Mouse (Mus musculus): Measurements from ENCODE around the gene Pik3ap1. TPM values are rescaled to one million over a fixed set of nuclear protein-coding genes. Genes with fewer than 3 reads are reported as not detected.

The Pik3ap1 gene
- polyA plus RNA-seq, 1 experiment from 2014 or later = 1.7 TPM

- no peak overlapping the region for H3K27ac ChIP-seq (ENCODE audit: low read depth, low read length)
- peak; percentile 11 for DNase-seq (ENCODE audit: low spot score)
- no peak for ATAC-seq (ENCODE audit: low FRiP score)
- H3K9ac ChIP-seq (ENCODE audit: low read depth, low read length) = no peak overlapping the region
- 60% methylated on average over 11 of the region's 11 CpGs for WGBS
- H3K27me3 ChIP-seq (ENCODE audit: control insufficient read depth, insufficient read depth, low read length) = no peaks in the 10 kb centered on the region
- H3K9me3 ChIP-seq (ENCODE audit: control insufficient read depth, low read length) = no peaks in the 10 kb centered on the region
- H3K4me2 ChIP-seq (replicated peaks; ENCODE audit: low read depth, low read length) = no peak overlapping the region
- H3K4me1 ChIP-seq (replicated peaks; ENCODE audit: control insufficient read depth, insufficient read depth, low read length) = no peaks in the 10 kb centered on the region
- no peak overlapping the region for H3K4me3 ChIP-seq (ENCODE audit: low read depth, low read length)
- no peaks in the 10 kb centered on the region for H3K36me3 ChIP-seq (ENCODE audit: control insufficient read depth, insufficient read depth, low read length)
These were observed 39.7 kb downstream of the Pik3ap1 start for GRCm38 (mm10) chr19:41345028-41345741.

- Histone ChIP-seq H3K27ac (ENCODE audit: low read depth, low read length) (no peak overlapping the region), H3K4me2 (replicated peaks; ENCODE audit: low read depth, low read length) (no peak overlapping the region), H3K4me3 (ENCODE audit: low read depth, low read length) (no peak overlapping the region), H3K4me1 (replicated peaks; ENCODE audit: control insufficient read depth, insufficient read depth, low read length) (no peaks in the 10 kb centered on the region), H3K9me3 (ENCODE audit: control insufficient read depth, low read length) (no peaks in the 10 kb centered on the region), H3K9ac (ENCODE audit: low read depth, low read length) (no peak overlapping the region), H3K27me3 (ENCODE audit: control insufficient read depth, insufficient read depth, low read length) (no peaks in the 10 kb centered on the region), H3K36me3 (ENCODE audit: control insufficient read depth, insufficient read depth, low read length) (no peaks in the 10 kb centered on the region)
- ATAC-seq (ENCODE audit: low FRiP score) (no peak), DNase-seq (ENCODE audit: low spot score) (no peak)
- WGBS = 90% methylated on average over 8 of the region's 8 CpGs
These were observed 40.3 kb downstream of the Pik3ap1 start for GRCm38 (mm10) chr19:41344666-41345027.

GRCm38 (mm10) chr19:41342592-41343090 is 42.3 kb downstream of the Pik3ap1 start:
- no peaks in the 10 kb centered on the region for H3K36me3 ChIP-seq (ENCODE audit: control insufficient read depth, insufficient read depth, low read length)
- H3K4me3 ChIP-seq (ENCODE audit: low read depth, low read length) = no peak overlapping the region
- no peak for ATAC-seq (ENCODE audit: low FRiP score)
- H3K9ac ChIP-seq (ENCODE audit: low read depth, low read length) = no peak overlapping the region
- H3K27ac ChIP-seq (ENCODE audit: low read depth, low read length) = no peak overlapping the region
- H3K9me3 ChIP-seq (ENCODE audit: control insufficient read depth, low read length) = no peaks in the 10 kb centered on the region
- WGBS = 89% methylated on average over 6 of the region's 6 CpGs
- H3K27me3 ChIP-seq (ENCODE audit: control insufficient read depth, insufficient read depth, low read length) = no peaks in the 10 kb centered on the region
- no peak for DNase-seq (ENCODE audit: low spot score)
- no peak overlapping the region for H3K4me2 ChIP-seq (replicated peaks; ENCODE audit: low read depth, low read length)
- H3K4me1 ChIP-seq (replicated peaks; ENCODE audit: control insufficient read depth, insufficient read depth, low read length) = no peaks in the 10 kb centered on the region

GRCm38 (mm10) chr19:41341677-41342076 is 43.2 kb downstream of the Pik3ap1 start:
- Histone ChIP-seq H3K9ac (ENCODE audit: low read depth, low read length) (no peak overlapping the region), H3K4me1 (replicated peaks; ENCODE audit: control insufficient read depth, insufficient read depth, low read length) (no peaks in the 10 kb centered on the region), H3K4me3 (ENCODE audit: low read depth, low read length) (no peak overlapping the region), H3K27me3 (ENCODE audit: control insufficient read depth, insufficient read depth, low read length) (no peaks in the 10 kb centered on the region), H3K9me3 (ENCODE audit: control insufficient read depth, low read length) (no peaks in the 10 kb centered on the region), H3K4me2 (replicated peaks; ENCODE audit: low read depth, low read length) (no peak overlapping the region), H3K27ac (ENCODE audit: low read depth, low read length) (no peak overlapping the region), H3K36me3 (ENCODE audit: control insufficient read depth, insufficient read depth, low read length) (no peaks in the 10 kb centered on the region)
- DNase-seq (ENCODE audit: low spot score) = no peak
- 91% methylated on average over 5 of the region's 5 CpGs for WGBS
- ATAC-seq (ENCODE audit: low FRiP score) = no peak

GRCm38 (mm10) chr19:41339020-41339836 is 45.7 kb downstream of the Pik3ap1 start:
- Histone ChIP-seq H3K9me3 (ENCODE audit: control insufficient read depth, low read length) (no peaks in the 10 kb centered on the region), H3K27me3 (ENCODE audit: control insufficient read depth, insufficient read depth, low read length) (no peaks in the 10 kb centered on the region), H3K9ac (ENCODE audit: low read depth, low read length) (no peak overlapping the region), H3K36me3 (ENCODE audit: control insufficient read depth, insufficient read depth, low read length) (no peaks in the 10 kb centered on the region), H3K4me3 (ENCODE audit: low read depth, low read length) (no peak overlapping the region), H3K27ac (ENCODE audit: low read depth, low read length) (no peak overlapping the region), H3K4me2 (replicated peaks; ENCODE audit: low read depth, low read length) (no peak overlapping the region), H3K4me1 (replicated peaks; ENCODE audit: control insufficient read depth, insufficient read depth, low read length) (no peaks in the 10 kb centered on the region)
- no peak for ATAC-seq (ENCODE audit: low FRiP score)
- no peak for DNase-seq (ENCODE audit: low spot score)
- WGBS = 70% methylated on average over 21 of the region's 21 CpGs

- Histone ChIP-seq H3K27me3 (ENCODE audit: control insufficient read depth, insufficient read depth, low read length) (no peaks in the 10 kb centered on the region), H3K4me2 (replicated peaks; ENCODE audit: low read depth, low read length) (no peak overlapping the region), H3K27ac (ENCODE audit: low read depth, low read length) (no peak overlapping the region), H3K4me3 (ENCODE audit: low read depth, low read length) (no peak overlapping the region), H3K4me1 (replicated peaks; ENCODE audit: control insufficient read depth, insufficient read depth, low read length) (no peaks in the 10 kb centered on the region), H3K9ac (ENCODE audit: low read depth, low read length) (no peak overlapping the region), H3K9me3 (ENCODE audit: control insufficient read depth, low read length) (no peaks in the 10 kb centered on the region), H3K36me3 (ENCODE audit: control insufficient read depth, insufficient read depth, low read length) (no peaks in the 10 kb centered on the region)
- ATAC-seq (ENCODE audit: low FRiP score) (no peak), DNase-seq (ENCODE audit: low spot score) (no peak)
- WGBS = 85% methylated on average over 6 of the region's 6 CpGs
These were observed 46.5 kb downstream of the Pik3ap1 start for GRCm38 (mm10) chr19:41338379-41338778.

GRCm38 (mm10) chr19:41335721-41336120 is 49.2 kb downstream of the Pik3ap1 start:
- H3K27ac ChIP-seq (ENCODE audit: low read depth, low read length) = no peak overlapping the region
- no peaks in the 10 kb centered on the region for H3K36me3 ChIP-seq (ENCODE audit: control insufficient read depth, insufficient read depth, low read length)
- H3K27me3 ChIP-seq (ENCODE audit: control insufficient read depth, insufficient read depth, low read length) = no peaks in the 10 kb centered on the region
- no peaks in the 10 kb centered on the region for H3K4me1 ChIP-seq (replicated peaks; ENCODE audit: control insufficient read depth, insufficient read depth, low read length)
- no peaks in the 10 kb centered on the region for H3K9me3 ChIP-seq (ENCODE audit: control insufficient read depth, low read length)
- no peak overlapping the region for H3K9ac ChIP-seq (ENCODE audit: low read depth, low read length)
- WGBS = 92% methylated on average over 3 of the region's 3 CpGs
- ATAC-seq (ENCODE audit: low FRiP score) (no peak), DNase-seq (ENCODE audit: low spot score) (no peak)
- no peak overlapping the region for H3K4me3 ChIP-seq (ENCODE audit: low read depth, low read length)
- H3K4me2 ChIP-seq (replicated peaks; ENCODE audit: low read depth, low read length) = no peak overlapping the region

- ATAC-seq (ENCODE audit: low FRiP score) = no peak
- H3K36me3 ChIP-seq (ENCODE audit: control insufficient read depth, insufficient read depth, low read length) = no peaks in the 10 kb centered on the region
- 88% methylated on average over 8 of the region's 8 CpGs for WGBS
- no peak overlapping the region for H3K27ac ChIP-seq (ENCODE audit: low read depth, low read length)
- DNase-seq (ENCODE audit: low spot score) = no peak
- no peak overlapping the region for H3K4me3 ChIP-seq (ENCODE audit: low read depth, low read length)
- no peaks in the 10 kb centered on the region for H3K4me1 ChIP-seq (replicated peaks; ENCODE audit: control insufficient read depth, insufficient read depth, low read length)
- H3K9me3 ChIP-seq (ENCODE audit: control insufficient read depth, low read length) = no peaks in the 10 kb centered on the region
- H3K27me3 ChIP-seq (ENCODE audit: control insufficient read depth, insufficient read depth, low read length) = no peaks in the 10 kb centered on the region
- no peak overlapping the region for H3K4me2 ChIP-seq (replicated peaks; ENCODE audit: low read depth, low read length)
- no peak overlapping the region for H3K9ac ChIP-seq (ENCODE audit: low read depth, low read length)
These were observed 51.9 kb downstream of the Pik3ap1 start for GRCm38 (mm10) chr19:41332986-41333385.

GRCm38 (mm10) chr19:41332228-41332627 is 52.7 kb downstream of the Pik3ap1 start:
- no peak overlapping the region for H3K4me2 ChIP-seq (replicated peaks; ENCODE audit: low read depth, low read length)
- no peaks in the 10 kb centered on the region for H3K9me3 ChIP-seq (ENCODE audit: control insufficient read depth, low read length)
- H3K27me3 ChIP-seq (ENCODE audit: control insufficient read depth, insufficient read depth, low read length) = no peaks in the 10 kb centered on the region
- H3K27ac ChIP-seq (ENCODE audit: low read depth, low read length) = no peak overlapping the region
- ATAC-seq (ENCODE audit: low FRiP score) (no peak), DNase-seq (ENCODE audit: low spot score) (no peak)
- no peaks in the 10 kb centered on the region for H3K4me1 ChIP-seq (replicated peaks; ENCODE audit: control insufficient read depth, insufficient read depth, low read length)
- no peak overlapping the region for H3K9ac ChIP-seq (ENCODE audit: low read depth, low read length)
- H3K4me3 ChIP-seq (ENCODE audit: low read depth, low read length) = no peak overlapping the region
- H3K36me3 ChIP-seq (ENCODE audit: control insufficient read depth, insufficient read depth, low read length) = no peaks in the 10 kb centered on the region
- 90% methylated on average over 12 of the region's 12 CpGs for WGBS

All from hindbrain, embryonic 11.5 days (tissue).